Mouse (Mus musculus) left cerebral cortex, postnatal 25 days (tissue): ENCODE measurements at regions not wholly inside any gene's neighbourhood (a gene's known extent, or its start where the extent isn't known, plus 50 kb on each side); places are given as distances from the start of the nearest gene placed in this dataset.

ENCODE experiments used
- DNase-seq, 2 experiments: peaks; one replicate each; pipeline ENCODE4 v3.0.0; 2022; ENCODE audit warnings: low spot score in 2 of 2, mixed read lengths in 1 of 2
- intact Hi-C: fragments of 180-260 bp; cut with DNase I; formaldehyde crosslinking; loops from one replicate; pipeline ENCODE4 v1.15.1; 2025

DNA sequence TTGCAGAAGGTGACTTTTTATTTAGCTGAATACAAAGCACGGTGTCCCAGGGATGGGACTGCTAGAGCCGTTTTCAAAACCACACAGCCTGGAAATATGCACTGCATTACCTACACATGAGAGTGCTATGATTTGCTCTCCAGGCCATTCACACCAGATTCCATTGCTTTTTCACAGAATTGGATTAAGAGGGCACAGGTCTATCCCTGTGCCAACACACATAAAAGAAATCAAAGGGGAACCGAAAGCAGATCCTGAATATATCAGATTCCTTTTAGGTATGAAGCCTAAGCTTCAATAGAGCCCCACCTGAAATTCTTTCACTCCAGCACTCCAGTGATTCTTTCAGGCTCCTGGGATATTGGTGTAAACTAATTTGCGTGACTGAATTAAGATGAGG lies 606.2 kb upstream of the Crim1 start:
- DNase-seq, result no peak
- intact Hi-C loops, result no loop called here

DNA sequence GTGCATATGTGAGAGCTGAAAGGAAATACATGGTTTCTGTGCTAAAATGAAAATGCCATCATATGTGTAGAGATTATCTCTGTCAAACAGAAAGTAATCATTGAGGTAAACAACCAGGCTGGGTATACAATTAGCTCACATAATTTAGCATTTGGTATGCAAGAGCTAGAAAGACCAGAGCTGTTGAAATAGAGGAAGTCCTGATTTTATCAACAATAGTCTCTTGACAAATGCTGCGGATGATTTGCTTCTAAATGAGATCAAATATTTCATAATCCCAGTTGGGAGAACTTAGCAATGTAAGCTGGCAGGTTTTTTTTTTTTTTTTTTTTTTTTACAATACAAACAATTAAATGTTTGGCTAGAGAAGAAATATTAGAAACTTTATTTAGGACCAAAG lies 603.6 kb upstream of the Crim1 start:
- intact Hi-C loops, result no loop called here
- no peak for DNase-seq

DNA sequence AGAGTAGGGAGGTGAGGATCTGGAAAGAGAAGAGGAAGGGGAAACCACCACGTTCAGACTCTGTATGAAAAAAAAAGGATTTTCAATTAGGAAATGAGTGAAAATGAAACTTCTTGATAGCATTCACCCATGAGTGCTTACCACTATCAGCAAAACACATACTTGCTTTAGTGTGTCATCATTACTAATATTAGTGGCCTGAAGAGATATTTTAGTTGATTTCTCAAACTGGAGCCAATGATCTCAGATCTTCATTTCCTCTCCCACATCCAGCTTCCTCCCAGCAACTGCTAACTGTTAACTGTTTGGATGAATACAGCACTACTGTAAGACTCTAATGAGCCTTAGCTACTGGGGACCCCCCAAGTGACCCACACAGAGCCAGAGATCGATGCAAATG lies 576.6 kb upstream of the Crim1 start:
- no peak for DNase-seq
- intact Hi-C loops, result no loop called here

DNA sequence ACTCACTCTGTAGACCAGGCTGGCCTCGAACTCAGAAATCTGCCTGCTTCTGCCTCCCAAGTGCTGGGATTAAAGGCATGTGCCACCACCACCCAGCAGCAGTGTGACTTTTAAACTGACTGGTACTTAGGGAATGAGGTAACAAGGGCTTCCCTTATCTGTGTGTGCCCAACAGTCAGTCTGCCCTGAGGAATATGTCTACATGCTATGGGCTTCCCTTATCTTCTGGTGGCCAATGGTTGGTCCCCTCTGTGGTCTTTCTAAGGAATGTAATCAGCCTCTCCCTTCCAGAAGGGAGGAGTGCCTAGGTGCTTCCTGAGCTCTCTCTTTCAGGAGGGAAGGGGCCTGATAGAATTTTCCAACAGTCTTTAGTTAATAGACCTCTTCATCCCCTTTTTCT lies 575.9 kb upstream of the Crim1 start:
- intact Hi-C loops, result no loop called here
- no peak for DNase-seq

DNA sequence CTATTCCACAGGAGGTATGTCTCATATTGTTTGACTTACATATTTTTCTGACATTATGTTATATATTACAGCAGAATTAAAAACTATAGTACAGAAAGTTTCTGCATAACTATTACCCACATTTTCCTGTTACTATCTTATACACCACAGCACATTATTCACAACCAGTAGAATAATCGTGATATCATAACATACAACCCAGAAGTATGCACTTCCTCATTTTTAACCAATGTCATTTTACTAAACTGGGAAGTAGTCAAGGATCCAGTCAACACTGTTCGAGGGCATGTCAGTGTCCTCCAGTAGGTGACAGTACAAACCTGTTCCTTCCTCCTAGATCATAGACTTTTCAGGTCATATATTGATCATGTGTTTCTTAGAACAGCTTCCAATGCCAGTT lies 557.7 kb upstream of the Crim1 start:
- no peak for DNase-seq
- intact Hi-C loops, result no loop called here

DNA sequence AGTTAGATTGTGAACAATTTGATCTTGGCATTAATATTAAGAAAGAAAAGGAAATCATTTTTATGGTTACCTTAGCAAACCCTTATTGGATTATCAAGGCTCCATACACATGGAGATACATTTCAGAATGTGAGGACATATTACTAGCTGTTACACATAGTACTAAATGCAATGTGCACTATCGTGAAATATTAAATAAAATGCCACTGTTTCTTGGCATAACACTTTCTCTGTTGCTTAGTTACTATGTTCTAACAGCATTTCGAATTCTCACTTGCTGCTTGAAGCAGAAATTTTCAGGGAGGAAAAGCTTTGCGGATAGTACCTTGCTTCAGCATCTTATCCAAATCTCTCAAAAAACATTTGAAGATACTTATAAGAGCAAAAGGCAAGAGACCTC lies 551.1 kb upstream of the Crim1 start:
- intact Hi-C loops, result no loop called here
- DNase-seq, result peak in 1 of 2 experiments; percentile 18

DNA sequence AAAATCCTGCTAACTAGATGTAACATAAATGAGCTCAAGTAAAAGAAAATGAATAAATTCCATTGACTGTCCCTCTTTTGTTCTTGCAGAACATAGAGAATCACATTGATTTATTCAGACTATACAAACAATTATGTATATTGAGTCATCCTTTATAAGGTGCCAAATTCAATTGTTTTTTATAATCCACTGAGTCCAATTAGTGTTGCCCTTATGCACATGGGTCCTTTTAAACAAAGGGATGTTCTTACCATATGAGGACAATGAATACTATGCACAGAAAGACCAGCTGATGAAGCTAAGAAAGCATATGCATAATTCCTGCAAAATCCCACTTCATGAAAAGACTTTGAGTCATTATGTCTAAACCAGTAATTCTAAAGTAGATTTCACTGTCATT lies 548.2 kb upstream of the Crim1 start:
- intact Hi-C loops, result no loop called here
- no peak for DNase-seq
